Mouse (Mus musculus): ENCODE data around the gene Ugt2a2. TPM values are rescaled to one million over a fixed set of nuclear protein-coding genes. Genes with fewer than 3 reads are reported as not detected.
A peak's percentile ranks its signal among the peaks of the same experiment; 100 is the strongest.
"Not testable (repeated sequence)": the region's sequence is repeated elsewhere in the genome, so short reads cannot be mapped to it uniquely, and the experiment has no call there.

Ugt2a2 gene
- total RNA-seq (2021), result not detected

- intact Hi-C loops (cut with DNase I), result no loop called here
Observed at GRCm38 (mm10) chr5:87482160-87482559, at the start of gene Ugt2a2. Ugt2a2 (minus strand) TSS chr5:87482260.

GRCm38 (mm10) chr5:87523561-87523960, 41.5 kb upstream of the Ugt2a2 start:
- DNase-seq; intact Hi-C loops (cut with DNase I): not testable (repeated sequence)

More at GRCm38 (mm10) chr5:87482160-87482559, at the start of gene Ugt2a2:
- DNase-seq, result no peak

DNA sequence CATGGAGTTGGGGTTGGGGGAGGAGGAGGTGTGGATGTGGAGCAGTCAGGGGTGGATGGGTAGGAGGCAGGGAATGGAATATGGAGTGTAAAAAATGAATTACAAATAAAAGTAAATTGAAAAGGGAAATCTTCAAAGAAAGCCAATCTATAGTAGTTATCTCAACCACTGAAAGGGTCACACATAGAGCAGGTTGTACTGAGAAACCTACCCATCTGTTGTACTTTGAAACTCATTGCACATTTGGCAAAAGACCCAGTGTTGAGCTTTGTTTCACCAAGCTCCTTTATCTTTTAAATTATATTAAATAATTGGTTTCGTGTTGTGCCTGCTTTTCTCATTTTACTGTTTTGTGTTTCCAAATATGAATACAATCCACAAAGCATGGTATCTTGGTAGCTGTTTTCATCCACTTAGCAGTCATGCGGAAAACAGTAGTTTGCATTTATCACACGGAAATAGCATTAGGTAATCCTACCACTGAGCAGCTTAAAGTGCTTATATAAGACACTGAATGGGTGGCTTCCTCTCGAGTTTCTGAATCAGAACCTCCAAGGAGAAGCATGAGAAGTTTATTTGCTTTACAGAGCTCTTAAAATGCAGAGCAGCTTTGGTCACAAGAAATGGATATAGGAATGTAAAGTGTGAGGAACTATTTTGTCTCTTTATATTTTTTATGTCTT, 23.9 kb upstream of the Ugt2a2 start:
- intact Hi-C loops (cut with DNase I), result no loop called here
- DNase-seq, result no peak

DNA sequence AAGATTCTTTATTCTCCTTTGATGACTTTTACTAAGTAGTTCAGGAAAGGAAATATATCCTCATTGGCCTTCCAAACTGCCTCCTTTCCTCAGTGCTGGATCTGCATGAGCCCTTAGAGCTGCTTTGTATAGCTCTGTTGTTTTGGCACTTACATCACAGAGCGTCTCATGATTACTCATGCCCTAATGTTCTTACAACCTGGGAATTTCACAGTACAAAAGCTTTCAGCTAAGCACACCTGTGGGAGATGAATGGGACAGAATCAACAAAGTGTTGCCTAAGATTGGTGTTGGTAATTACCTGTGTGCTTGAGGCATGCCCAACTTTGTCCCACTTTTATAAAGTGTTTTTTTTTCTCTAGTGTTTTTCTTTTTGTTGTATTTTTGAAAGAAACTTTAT, 20.6 kb upstream of the Ugt2a2 start:
- DNase-seq, result no peak
- intact Hi-C loops (cut with DNase I), result no loop called here

DNA sequence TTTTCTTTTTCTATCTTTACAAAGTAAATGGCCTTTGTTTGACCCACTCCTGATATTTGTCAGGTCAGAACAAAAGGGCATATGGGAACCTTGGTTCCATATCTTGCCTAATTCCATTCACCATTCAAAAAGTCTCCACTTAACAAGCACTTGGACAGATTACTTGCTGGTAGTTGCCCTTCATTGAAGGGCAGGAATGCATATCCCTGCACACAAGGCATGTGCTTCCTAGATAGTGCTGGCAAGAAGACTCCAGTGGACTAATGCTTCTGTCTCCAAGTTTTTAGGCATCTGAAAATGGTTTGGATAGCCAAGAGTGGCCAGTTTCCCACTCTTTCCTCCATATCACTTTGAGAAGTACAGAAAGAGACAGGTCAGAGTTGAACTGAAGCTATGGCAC, 17.3 kb upstream of the Ugt2a2 start:
- intact Hi-C loops (cut with DNase I), result no loop called here
- peak in 1 of 2 experiments; percentile 5 for DNase-seq

DNA sequence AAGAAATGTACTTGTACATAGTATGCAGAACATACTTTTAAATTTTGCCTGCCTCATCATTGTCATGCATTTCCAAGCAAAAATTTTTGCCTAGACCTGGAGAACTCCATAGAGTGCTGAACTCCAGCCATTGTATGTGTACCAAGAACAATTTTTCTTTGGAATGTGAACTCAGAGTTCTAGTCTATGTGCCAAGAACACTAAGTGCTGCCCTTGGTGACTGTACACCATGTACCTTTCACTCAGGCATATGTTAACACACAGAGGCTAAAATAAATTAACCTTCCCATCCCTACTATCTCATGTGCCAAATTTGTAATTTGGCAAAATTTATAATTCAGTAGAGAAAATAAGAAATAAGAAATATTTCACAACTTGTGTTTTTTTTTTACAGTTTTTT, 16.9 kb upstream of the Ugt2a2 start:
- peak in 1 of 2 experiments; percentile 1 for DNase-seq
- intact Hi-C loops (cut with DNase I), result no loop called here

DNA sequence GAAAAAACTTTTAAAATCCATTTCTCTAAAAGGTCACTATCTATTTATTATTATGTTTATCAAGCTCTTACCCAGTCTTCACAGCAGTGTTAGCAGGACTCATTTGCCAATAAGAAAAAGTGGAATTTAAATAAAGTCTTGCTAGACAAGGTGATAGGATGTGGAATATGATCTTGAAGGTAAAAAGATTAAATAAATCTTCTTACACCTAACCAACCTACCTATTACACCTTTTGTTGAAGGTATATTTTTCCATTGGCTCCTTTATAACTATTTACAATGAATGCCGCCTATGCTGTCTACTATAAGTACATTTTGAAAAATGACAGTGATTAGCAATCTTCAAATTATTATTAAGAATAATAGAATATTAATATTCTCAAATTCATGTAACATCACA, 8.7 kb upstream of the Ugt2a2 start, which contains the start of gene Ugt2a1:
Gene Ugt2a1 (minus strand): TSS at position 101 of the 400 bp plus-strand sequence.
- intact Hi-C loops (cut with DNase I), result no loop called here

DNA sequence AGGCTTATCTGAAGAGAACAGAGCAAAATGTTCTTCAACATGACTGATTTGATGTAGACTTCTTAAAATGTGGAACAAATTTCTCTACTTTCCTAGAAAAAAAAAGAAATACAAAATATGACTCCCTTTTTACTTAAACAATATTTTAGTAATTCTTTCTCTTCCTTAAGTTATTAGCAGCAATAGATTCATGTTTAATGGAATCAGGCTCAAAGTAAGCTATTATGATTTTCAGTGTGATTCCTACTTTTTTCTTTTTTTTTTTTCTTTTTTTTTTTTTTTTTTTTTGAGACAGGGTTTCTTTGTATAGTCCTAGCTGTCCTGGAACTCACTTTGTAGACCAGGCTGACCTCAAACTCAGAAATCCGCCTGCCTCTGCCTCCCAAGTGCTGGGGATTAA, 4.6 kb upstream of the Ugt2a2 start, which contains the start of gene Gm43638:
Gene Gm43638 (minus strand): TSS at position 101 of the 400 bp plus-strand sequence.
- DNase-seq; intact Hi-C loops (cut with DNase I): not testable (repeated sequence)

More for the DNA sequence above, 8.7 kb upstream of the Ugt2a2 start, which contains the start of gene Ugt2a1:
- no peak for DNase-seq

DNA sequence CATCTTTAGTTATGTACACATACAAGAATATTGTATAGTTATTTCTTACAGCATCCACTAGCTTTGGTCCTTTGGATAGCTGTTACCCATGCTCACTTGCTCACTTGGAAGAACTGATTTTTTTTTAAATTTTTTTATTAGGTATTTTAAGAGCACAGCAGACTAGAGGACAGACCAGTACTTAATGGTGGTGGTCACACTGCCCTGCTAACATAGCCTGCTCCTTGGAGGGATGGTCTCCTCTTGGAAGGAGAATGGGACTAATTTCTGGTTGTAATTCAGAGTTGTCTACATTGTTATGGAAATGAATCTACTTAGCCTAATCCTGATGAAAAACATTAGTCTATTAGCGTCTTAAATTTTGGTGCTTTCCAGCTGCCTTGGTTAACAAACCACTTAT, 23.2 kb downstream of the Ugt2a2 start:
- DNase-seq, result no peak
- intact Hi-C loops (cut with DNase I), result no loop called here

- intact Hi-C loops (cut with DNase I), result no loop called here
- no peak for DNase-seq
Observed at GRCm38 (mm10) chr5:87457701-87458100, 24.4 kb downstream of the Ugt2a2 start.

- no peak for DNase-seq
- intact Hi-C loops (cut with DNase I), result no loop called here
Observed at GRCm38 (mm10) chr5:87456216-87456850, 25.7 kb downstream of the Ugt2a2 start.

DNA sequence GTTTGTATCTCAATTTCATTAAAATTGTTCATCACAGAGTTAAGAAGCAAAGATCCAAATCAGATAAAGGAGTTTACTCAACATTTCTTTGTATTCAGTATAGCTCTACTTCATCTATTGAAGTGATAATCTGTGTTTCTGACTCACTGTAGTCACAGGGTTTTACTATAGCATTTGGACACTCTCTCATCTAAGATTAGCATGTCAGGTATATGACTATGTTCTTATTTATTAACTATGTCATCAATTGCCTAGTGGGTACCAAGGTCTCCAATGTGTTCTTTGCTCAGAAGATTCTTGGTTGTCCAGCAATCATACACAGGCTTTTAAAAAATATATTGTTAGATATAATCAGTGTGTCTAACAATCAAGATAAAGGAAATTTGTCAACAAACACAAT, 26.5 kb downstream of the Ugt2a2 start:
- DNase-seq, result no peak
- intact Hi-C loops (cut with DNase I), result no loop called here

- intact Hi-C loops (cut with DNase I), result not testable (repeated sequence)
Observed at GRCm38 (mm10) chr5:87452514-87452913, 29.5 kb downstream of the Ugt2a2 start.

DNA sequence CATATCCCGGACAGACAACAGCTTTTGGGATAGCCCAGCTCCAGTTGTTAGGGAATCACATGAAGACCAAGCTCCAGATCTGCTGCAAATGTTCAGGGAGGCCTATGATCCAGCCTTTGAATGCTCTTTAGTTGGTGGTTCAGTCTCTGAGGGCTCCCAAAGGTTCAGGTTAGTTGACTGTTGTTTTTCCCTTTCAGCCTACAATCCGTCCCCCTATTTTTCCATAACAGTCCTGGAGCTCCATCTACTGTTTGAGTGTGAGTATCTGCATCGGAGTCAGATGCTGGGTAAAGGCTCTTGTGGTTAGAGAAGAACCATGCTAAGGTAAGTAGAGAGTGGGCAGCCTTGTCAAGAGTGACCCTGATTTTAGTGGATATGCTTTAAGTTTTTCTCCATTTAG, 45.8 kb downstream of the Ugt2a2 start:
- intact Hi-C loops (cut with DNase I), result no loop called here
- DNase-seq, result peak in 1 of 2 experiments; percentile 0

More at GRCm38 (mm10) chr5:87452514-87452913, 29.5 kb downstream of the Ugt2a2 start:
- not testable (repeated sequence) for DNase-seq

GRCm38 (mm10) chr5:87425676-87426075, 56.4 kb downstream of the Ugt2a2 start:
- intact Hi-C loops (cut with DNase I), result no loop called here
- DNase-seq, result no peak

GRCm38 (mm10) chr5:87424041-87424440, 58.0 kb downstream of the Ugt2a2 start, which contains the start of gene Ugt2b38:
Ugt2b38 (minus strand) TSS chr5:87424203.
- DNase-seq; intact Hi-C loops (cut with DNase I): not testable (repeated sequence)

Other genes with a start within 250 kb of the Ugt2a2 start
- not detected for gene Ugt2b37, start 227.5 kb downstream of the Ugt2a2 start, total RNA-seq (2021)
- not detected for gene Ugt2a3, start 145.1 kb downstream of the Ugt2a2 start, total RNA-seq (2021)
- gene Ugt2b38, start 58.1 kb downstream of the Ugt2a2 start, total RNA-seq (2021), result not detected
- not detected for gene Gm43638, start 4.5 kb upstream of the Ugt2a2 start, total RNA-seq (2021)
- not detected for gene Ugt2a1, start 8.6 kb upstream of the Ugt2a2 start, total RNA-seq (2021)
- gene Sult1b1, start 55.9 kb upstream of the Ugt2a2 start, total RNA-seq (2021), result not detected
- not detected for gene Sult1d1, start 86.8 kb upstream of the Ugt2a2 start, total RNA-seq (2021)
- not detected for gene Sult1e1, start 109.3 kb upstream of the Ugt2a2 start, total RNA-seq (2021)
- gene Csn1s1, start 183.9 kb upstream of the Ugt2a2 start, total RNA-seq (2021), result not detected
- gene Csn2, start 217.4 kb upstream of the Ugt2a2 start, total RNA-seq (2021), result not detected

All from heart, postnatal 10 days (tissue).